Mouse (Mus musculus) cerebellum, adult 8-10 months (tissue): Measurements from ENCODE around the gene Acaa1a.

Experiments used
- DNase-seq: peaks from one replicate; pipeline ENCODE4 v3.0.0; 2022

The Acaa1a gene

DNA sequence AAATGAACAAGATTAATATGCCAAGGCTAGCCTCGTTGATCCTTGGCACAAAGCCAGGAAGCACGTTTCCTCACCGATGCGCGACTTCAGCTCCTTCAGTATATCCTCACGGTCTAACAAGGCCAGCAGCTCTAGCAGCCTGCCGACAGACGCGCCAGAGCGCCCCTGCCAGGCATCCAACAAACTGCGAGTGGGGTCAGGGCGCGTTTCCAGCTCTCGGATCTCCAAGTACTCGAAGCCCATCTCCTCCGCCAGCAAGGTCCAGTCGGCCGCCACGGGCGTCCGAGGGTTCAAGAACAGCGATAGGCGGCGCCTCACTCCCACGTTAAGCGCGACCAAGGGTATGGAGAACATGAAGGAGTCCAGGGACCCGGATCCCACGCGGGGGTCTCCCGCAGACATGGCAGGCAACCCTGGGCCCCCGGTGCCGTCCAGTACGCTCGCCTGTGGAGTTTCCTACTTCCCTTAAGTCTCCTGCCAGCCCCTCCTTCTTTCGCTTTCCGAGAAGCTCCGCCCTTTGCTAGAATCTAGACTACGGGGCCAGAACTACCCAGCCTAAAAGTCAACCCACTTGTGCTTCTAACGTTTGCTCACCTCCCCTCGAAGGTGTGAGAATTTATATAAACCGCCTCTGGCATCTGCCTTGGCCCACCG is at the start of gene Acaa1a:
Gene Acaa1a (plus strand): TSS at position 119 of the 654 bp plus-strand sequence.
- DNase-seq: peak; percentile 61

- no peak for DNase-seq
These were observed 48.7 kb upstream of the Acaa1a start for GRCm38 (mm10) chr9:119290791-119291190.

- no peak for DNase-seq
These were observed 41.8 kb upstream of the Acaa1a start for GRCm38 (mm10) chr9:119297696-119298095.

DNA sequence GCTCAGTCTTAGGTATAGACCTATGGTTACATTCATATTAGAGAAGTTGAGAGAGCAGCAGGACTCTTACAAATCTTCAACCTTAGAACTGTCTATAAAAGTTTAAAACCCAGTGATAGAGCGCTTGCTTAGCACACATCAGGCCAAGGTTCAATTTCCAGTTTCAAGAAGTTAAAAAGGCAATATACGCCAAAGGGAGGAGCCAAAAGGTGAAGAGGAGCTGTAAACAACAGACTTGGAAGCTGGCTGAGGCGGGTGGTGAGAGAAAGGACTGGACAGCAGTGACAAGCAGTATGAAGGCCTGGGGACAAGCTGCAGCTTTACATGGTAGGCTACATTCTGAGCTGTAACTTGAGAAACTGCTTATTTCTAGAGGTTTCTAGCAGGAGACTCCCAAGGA is 40.9 kb upstream of the Acaa1a start:
- DNase-seq: no peak

- no peak for DNase-seq
These were observed 33.6 kb upstream of the Acaa1a start for GRCm38 (mm10) chr9:119305863-119306262.

- DNase-seq: no peak
These were observed 30.4 kb upstream of the Acaa1a start for GRCm38 (mm10) chr9:119309067-119309466.

GRCm38 (mm10) chr9:119313096-119313495 is 26.4 kb upstream of the Acaa1a start:
- DNase-seq: no peak

- no peak for DNase-seq
These were observed 20.6 kb upstream of the Acaa1a start for GRCm38 (mm10) chr9:119318891-119319290.

GRCm38 (mm10) chr9:119320446-119320845 is 19.0 kb upstream of the Acaa1a start:
- no peak for DNase-seq

GRCm38 (mm10) chr9:119320946-119321345 is 18.5 kb upstream of the Acaa1a start:
- DNase-seq: no peak

DNA sequence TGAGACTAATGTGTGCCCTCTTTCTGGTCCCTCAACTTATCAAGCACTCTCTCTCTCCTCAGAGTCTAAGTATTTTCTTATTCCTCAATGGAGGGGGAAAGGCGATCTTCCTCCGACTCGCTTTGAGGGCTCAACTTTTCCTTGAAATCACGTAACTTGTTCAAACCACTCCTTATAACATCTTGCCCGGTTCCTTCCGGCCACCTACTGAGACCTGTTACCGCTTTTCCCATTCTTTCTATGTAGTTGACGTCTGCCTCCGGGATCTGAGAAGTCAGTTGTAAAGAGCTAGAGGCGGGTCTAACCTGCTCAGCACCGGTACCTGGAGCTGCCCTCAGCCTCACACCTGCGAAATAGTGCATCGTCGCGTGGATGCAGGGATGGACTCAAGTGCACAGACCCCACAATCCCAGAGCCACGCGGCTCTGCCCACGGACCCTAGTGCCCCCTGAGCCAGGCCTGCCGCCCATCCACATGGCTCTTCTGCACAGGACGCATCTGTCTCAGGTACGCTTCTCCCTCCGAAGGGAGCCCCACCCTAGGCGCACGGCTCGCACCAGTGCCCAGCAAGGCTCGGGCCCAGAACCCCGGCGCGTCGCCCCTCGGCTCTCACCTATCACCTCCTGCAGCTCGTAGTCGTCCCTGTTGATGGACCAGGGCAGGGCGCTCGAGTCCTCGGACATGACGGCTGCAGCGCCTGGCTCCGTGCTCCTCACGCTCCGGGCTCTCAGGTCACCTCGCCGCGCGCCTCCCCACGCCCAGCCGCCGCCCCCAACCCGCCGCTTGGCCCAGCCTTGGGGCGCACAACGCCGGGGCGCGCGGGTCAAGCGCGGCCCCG is 17.9 kb upstream of the Acaa1a start:
- DNase-seq: no peak

GRCm38 (mm10) chr9:119322289-119323259 is 16.9 kb upstream of the Acaa1a start, which contains the start of gene Oxsr1:
Oxsr1 (minus strand) TSS chr9:119322427.
- DNase-seq: peak; percentile 99

DNA sequence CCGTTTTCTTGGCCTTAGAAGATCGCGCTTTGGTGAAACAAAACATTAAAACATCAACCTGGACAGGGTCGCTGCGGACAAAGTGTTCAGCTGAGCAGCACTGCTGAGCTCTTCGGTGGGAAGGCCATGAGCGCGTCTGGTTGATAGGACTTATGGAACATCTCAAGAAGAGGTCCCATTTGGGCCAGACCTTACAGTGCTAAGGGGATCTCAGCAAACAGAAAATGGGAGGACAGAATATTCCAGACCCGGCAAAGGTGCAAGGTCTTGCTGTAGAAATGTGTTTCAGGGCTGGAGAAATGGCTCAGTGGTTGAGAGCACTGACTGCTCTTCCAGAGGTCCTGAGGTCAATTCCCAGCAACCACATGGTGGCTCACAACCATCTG is 16.2 kb upstream of the Acaa1a start:
- DNase-seq: no peak

DNA sequence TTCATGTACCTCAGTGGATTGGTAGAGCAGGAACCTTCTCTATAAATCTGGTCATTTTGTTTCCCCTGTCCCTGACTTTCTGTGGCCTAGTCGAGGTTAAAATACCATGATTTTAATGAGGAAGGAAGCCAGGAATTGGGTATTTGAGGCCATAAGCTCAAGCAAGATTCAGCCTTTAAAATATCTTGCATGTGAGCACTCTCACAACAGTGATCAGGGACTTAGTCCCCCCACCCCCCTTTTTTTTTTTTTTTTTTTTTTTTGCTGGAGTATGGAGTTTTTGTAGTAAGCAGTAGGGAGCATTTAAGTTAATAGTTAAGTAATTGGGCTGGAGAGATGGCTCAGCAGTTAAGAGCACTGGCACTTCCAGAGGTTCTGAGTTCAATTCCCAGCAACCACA is 15.3 kb upstream of the Acaa1a start:
- no peak for DNase-seq

DNA sequence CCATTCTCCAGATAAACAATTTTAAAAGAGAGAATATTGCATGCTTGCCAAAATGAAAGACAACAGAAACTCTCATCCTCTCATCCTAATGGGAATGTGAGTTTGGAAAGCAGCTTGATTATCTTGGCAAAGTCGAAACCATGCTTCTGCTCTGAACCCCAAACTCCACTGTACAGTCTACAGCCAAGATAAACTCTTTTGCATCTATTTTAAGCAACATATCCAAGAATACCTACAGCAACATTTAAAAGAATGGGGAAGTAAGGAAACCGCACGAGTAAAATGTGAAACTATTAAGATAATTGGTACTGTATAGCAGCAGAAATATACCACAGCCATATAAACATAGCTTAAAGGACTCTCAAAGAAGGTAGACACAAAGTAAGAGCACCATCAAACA is 11.0 kb upstream of the Acaa1a start:
- no peak for DNase-seq

DNA sequence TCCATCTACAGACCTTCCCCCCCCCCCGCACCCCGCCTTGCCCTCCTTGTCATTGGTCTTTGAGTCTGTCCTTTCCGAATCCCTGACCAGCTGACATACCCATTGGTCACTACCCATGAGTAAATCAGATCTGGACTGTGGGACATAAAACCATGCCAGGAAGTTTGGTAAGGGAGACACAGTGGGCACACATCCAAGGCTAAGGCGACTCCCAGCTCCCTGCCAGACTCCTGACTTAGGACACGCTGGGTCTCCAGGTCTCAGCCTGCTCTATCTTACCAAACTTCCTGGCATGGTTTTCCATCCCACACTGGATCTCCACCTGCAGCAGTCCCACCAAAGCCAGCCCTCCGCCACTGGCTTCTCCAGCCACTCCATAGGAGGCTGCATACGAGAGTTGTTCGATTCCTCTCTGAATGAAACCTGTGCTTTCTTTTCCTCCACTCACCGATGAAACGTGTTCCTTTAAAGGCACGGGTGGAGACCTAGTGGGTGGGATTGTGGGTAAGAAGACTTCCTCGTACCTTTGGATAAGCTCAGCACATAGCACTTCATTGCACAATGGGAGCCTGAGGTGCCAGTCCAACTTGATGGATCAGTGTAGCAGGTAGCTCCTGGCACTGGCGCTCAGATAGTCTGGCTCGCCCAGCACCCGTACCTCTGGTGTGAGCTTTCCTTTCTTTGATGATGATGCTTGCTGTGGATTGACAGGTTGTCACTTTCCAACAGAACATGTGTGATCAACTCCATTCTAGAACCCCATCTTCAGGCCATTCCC is 9.1 kb upstream of the Acaa1a start:
- DNase-seq: no peak

GRCm38 (mm10) chr9:119334324-119334723 is 5.2 kb upstream of the Acaa1a start:
- no peak for DNase-seq

DNA sequence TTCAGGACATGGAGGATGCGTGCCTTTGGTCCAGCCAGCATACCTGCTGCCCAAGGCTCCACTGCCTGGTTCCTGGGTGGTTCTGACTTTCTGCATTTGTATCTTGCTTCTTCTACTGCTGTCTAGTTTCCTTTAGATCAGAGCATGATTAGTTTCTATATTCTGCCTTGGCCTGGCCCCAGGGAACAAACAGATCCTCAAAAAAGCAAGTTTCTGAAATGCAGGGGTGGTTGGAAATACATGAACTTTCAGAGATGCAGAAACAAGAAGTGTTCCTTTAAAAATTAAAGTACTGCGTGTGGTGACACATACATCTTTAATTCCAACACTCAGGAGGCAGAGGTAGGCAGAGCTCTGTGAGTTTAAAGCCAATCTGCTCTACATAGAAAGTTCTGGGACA is 4.6 kb upstream of the Acaa1a start:
- DNase-seq: no peak

DNA sequence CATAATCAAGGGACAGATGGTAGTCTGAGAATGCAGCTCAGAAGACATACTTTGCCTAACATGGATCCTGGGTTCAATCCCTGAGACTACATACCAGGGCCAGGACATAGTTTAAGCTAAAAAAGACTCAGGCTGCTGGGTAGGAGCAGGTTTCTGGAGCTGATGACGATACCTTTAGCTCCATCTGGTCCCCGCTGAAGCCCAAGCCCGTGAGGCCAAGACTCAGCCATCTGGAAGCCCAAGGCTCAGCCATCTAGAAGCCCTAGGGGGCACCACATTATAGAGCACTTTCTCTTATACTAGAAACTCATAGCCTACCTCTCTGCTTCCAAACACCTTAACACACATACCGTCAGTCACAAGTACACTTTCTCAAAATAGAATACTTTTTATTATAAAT is 3.9 kb upstream of the Acaa1a start:
- DNase-seq: peak; percentile 36

GRCm38 (mm10) chr9:119337842-119338241 is 1.6 kb upstream of the Acaa1a start:
- no peak for DNase-seq

GRCm38 (mm10) chr9:119338350-119338749 is 1.1 kb upstream of the Acaa1a start:
- DNase-seq: no peak

- no peak for DNase-seq
These were observed 370 bp upstream of the Acaa1a start for GRCm38 (mm10) chr9:119339106-119339505.
